Mouse (Mus musculus) stomach, adult 2 months (tissue): ENCODE results near the gene Pdx1. TPM values are rescaled to one million over a fixed set of nuclear protein-coding genes. Genes with fewer than 3 reads are reported as not detected.

Experiments used
- polyA plus RNA-seq: library from polyadenylated mRNA; depleted of rRNA; stranded (reverse); fragments of >200 nt; gene quantifications from 2 replicates; pipeline ENCODE4 v1.2.3, GENCODE M21; 2012; rRNA removed

The Pdx1 gene
- 6.1 and 6.2 TPM in 2 replicates for polyA plus RNA-seq

DNA sequence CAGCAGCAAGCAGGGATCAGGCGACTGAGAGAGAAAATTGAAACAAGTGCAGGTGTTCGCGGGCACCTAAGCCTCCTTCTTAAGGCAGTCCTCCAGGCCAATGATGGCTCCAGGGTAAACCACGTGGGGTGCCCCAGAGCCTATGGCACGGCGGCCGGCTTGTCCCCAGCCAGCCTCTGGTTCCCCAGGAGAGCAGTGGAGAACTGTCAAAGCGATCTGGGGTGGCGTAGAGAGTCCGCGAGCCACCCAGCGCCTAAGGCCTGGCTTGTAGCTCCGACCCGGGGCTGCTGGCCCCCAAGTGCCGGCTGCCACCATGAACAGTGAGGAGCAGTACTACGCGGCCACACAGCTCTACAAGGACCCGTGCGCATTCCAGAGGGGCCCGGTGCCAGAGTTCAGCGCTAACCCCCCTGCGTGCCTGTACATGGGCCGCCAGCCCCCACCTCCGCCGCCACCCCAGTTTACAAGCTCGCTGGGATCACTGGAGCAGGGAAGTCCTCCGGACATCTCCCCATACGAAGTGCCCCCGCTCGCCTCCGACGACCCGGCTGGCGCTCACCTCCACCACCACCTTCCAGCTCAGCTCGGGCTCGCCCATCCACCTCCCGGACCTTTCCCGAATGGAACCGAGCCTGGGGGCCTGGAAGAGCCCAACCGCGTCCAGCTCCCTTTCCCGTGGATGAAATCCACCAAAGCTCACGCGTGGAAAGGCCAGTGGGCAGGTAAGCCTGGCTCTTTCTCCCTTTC, at the start of gene Pdx1:
TSS of gene Pdx1 (plus strand) at position 34 of the 747 bp plus-strand sequence.

DNA sequence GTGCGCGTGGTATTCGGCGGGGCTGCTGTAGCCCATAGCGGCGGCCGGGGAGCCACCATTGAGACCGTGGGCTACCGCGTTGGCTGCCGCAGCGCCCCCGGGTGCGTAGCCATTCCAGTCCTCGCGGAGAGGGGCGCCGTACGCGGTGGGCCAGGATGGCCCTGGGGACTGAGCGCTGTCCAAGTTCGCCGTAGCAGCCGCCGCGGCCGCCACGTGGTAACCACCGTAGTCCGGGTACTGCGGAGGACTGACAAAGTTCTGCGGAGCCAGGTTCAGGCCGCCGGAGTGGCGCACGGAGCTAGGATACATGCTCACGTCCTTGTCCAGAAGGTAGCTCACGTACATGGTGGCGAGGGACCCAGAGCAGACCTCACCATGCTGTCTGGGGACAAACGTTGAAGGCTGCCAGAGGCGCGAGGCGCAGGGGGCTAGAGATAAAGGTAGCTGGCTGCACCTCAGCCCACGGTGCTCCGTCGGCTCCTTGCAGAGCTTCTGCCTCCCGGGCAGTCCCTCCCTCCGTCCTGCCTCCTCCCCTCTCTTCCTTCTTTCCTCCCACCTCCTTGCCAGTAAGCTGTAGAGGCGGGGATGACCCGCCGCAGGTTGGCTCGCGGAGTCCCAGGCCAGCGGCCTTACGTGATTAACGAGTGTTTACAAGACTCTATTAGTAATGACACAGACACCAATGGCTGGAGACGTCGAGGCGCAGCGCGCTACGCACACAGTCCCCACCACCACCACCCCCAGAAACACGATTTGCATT, 37.1 kb downstream of the Pdx1 start, which contains the start of gene Cdx2:
TSS of gene Cdx2 (minus strand) at position 633 of the 760 bp plus-strand sequence.

DNA sequence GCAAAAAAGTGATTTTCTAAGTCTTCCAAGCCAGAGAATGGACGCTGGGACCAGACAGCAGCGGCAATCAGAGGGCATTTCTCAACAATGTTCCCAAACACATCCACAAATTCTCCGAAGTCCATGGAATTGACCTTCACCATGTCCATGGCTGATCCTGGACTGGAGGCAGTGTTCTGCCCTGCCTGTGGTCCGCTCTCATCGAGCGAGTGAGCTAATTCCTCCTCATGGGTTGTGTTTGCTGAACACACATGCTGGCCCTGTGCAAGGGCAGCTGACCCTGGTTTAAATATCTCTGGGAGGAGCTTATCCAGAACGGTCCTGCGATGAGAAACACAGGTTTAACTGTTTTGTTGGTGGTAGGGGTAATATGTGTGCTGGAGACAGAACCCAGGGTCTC, 52.4 kb downstream of the Pdx1 start, which contains the start of gene Urad:
TSS of gene Urad (minus strand) at position 258 of the 400 bp plus-strand sequence.

Other genes starting within 250 kb of the Pdx1 start
- 35.1 and 38.3 TPM in 2 replicates for gene Lnx2, start 193.4 kb upstream of the Pdx1 start, polyA plus RNA-seq
- gene Polr1d, start 192.9 kb upstream of the Pdx1 start, polyA plus RNA-seq, result 19.1 and 26.8 TPM in 2 replicates
- not detected in 2 replicates for gene Gsx1, start 81.3 kb upstream of the Pdx1 start, polyA plus RNA-seq
- 0.27 and 0.39 TPM in 2 replicates for gene Cdx2, start 37.3 kb downstream of the Pdx1 start, polyA plus RNA-seq
- 0.17 TPM in 1 of 2 replicates, not detected in the other for gene Urad, start 52.5 kb downstream of the Pdx1 start, polyA plus RNA-seq
- 0.06 and 0.09 TPM in 2 replicates for gene Flt3, start 130.5 kb downstream of the Pdx1 start, polyA plus RNA-seq
- gene Pan3, start 160.2 kb downstream of the Pdx1 start, polyA plus RNA-seq, result 3.6 and 6.7 TPM in 2 replicates